Mouse (Mus musculus) neural tube, embryonic 15.5 days (tissue): ENCODE data around the gene Tbx19. TPM values are rescaled to one million over a fixed set of nuclear protein-coding genes. Genes with fewer than 3 reads are reported as not detected.
A peak's percentile ranks its signal among the peaks of the same experiment; 100 is the strongest.

ENCODE experiments used
- ATAC-seq: fragments of 200-750 bp; cut with Nextera tagmentation; 2 replicates; pipeline ENCODE4 v1.8.0; 2017; ENCODE audit warnings: mild to moderate bottlenecking, moderate TSS enrichment, moderate library complexity; ENCODE audit not compliant: low FRiP score
- H3K27ac ChIP-seq: fragments of 300-500 bp; sonication (generic); replicated peaks from 2 replicates; pipeline ENCODE4 v1.5.1; 2015; ENCODE audit warnings: mild to moderate bottlenecking, inconsistent platforms
- H3K27me3 ChIP-seq: fragments of 300-500 bp; sonication (generic); replicated peaks from 2 replicates; pipeline ENCODE4 v1.6.1; 2015; ENCODE audit warnings: inconsistent platforms
- H3K36me3 ChIP-seq: fragments of 300-500 bp; sonication (generic); 2 replicates; pipeline ENCODE4 v1.6.1; 2015; ENCODE audit warnings: inconsistent platforms
- H3K4me1 ChIP-seq: fragments of 300-500 bp; sonication (generic); 2 replicates; pipeline ENCODE4 v1.6.1; 2015; ENCODE audit warnings: inconsistent platforms
- H3K4me2 ChIP-seq: fragments of 300-500 bp; sonication (generic); 2 replicates; pipeline ENCODE4 v1.6.1; 2015; ENCODE audit warnings: inconsistent platforms, mild to moderate bottlenecking, moderate library complexity
- H3K4me3 ChIP-seq: fragments of 300-500 bp; sonication (generic); replicated peaks from 2 replicates; pipeline ENCODE4 v1.5.1; 2015; ENCODE audit warnings: mild to moderate bottlenecking, inconsistent platforms
- H3K9ac ChIP-seq: fragments of 300-500 bp; sonication (generic); replicated peaks from 2 replicates; pipeline ENCODE4 v1.6.1; 2015; ENCODE audit warnings: mild to moderate bottlenecking, inconsistent platforms
- H3K9me3 ChIP-seq: fragments of 300-500 bp; sonication (generic); replicated peaks from 2 replicates; pipeline ENCODE4 v1.6.1; 2016; ENCODE audit warnings: inconsistent platforms
- WGBS: fragments of 180-500 bp; shearing (Covaris S2); methylation state at CpG from one replicate; pipeline ENCODE4 v1.1.7; 2015; ENCODE audit warnings: mixed read lengths; 5-methylcytosine and 5-hydroxymethylcytosine counted together
- polyA plus RNA-seq: library from polyadenylated mRNA; unstranded; fragments of >200 nt; fragmentation: Nextera tagmentation; extraction: Ambion mirVana; gene quantifications from 2 replicates; pipeline ENCODE4 v1.2.1, GENCODE M21; 2015

Gene Tbx19
- polyA plus RNA-seq, 1 experiment from 2014 or later = not detected

DNA sequence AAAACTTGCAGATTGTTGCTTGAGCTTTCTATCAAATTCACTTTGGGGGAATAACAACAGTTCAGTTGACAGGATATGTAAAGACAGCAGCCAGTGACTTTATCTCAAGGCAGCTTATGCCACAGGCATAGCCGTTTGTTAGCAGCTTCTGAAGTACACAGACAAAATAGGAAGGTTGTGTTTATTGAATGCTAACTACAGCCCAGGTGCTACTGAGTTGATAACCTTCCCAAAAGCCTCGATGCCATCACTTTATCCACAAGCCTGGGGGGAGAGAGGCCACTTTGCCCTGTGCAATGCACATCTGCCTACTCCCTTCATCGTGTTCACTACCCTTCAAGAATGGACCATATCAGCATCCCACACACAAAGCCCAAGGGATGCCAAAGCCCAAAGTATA, 20.3 kb downstream of the Tbx19 start:
- no peak overlapping the region for H3K4me3 ChIP-seq
- no peaks in the 10 kb centered on the region for H3K9me3 ChIP-seq
- no peaks in the 10 kb centered on the region for H3K4me1 ChIP-seq
- WGBS = 81% methylated on average over 3 of the region's 3 CpGs
- no peak overlapping the region for H3K9ac ChIP-seq
- H3K36me3 ChIP-seq = no peaks in the 10 kb centered on the region
- H3K27ac ChIP-seq = no peak overlapping the region
- H3K27me3 ChIP-seq = no peaks in the 10 kb centered on the region
- H3K4me2 ChIP-seq = no peak overlapping the region
- no peak for ATAC-seq

DNA sequence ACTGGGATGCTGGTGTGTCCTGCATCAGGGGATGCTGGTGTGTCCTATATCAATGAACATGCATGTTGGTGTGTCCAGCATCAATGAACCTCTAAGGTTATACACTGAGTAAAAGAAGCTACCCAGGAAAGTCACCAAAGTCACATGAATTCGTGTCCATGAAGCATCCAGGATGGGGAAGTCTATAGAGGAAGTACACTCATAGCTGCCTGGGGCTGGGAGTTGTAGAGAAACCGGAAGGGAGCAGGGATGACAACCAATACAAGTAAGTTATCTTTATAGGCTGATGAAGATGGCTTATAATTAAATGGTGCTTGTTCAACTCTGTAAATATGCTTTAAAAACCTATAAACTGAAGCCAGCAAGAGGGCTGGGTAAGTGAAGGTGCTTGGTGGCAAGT, 26.7 kb downstream of the Tbx19 start:
- no peak overlapping the region for H3K4me3 ChIP-seq
- H3K4me2 ChIP-seq = no peak overlapping the region
- WGBS = 80% methylated on average over 2 of the region's 2 CpGs
- H3K27ac ChIP-seq = no peak overlapping the region
- H3K27me3 ChIP-seq = no peaks in the 10 kb centered on the region
- H3K9me3 ChIP-seq = no peaks in the 10 kb centered on the region
- no peak for ATAC-seq
- no peaks in the 10 kb centered on the region for H3K36me3 ChIP-seq
- no peak overlapping the region for H3K9ac ChIP-seq
- 0 out of 2 replicates have a peak, but pooled peaks cover under 1% of the 10 kb centered on the region for H3K4me1 ChIP-seq

DNA sequence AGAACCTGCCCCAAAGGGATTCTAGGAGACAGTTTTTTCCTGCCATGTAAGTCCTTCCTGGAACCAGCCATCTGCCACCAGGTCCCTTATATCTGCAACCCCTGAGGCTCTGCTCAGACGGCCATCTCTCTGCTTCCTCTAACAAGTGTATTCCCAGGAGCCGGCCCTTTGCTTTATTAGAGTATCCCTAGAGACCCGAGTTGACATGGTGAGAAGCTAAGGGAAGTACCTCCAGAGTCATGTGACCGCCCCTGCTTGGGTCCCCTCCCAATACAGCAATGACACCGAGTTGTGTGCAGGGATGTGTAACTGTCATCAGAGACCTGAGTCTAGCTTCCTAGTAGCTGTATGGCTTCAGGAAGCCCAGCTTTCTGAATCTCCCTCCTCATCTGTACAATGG, 27.3 kb downstream of the Tbx19 start:
- Histone ChIP-seq H3K4me3 (no peak overlapping the region), H3K36me3 (no peaks in the 10 kb centered on the region), H3K9ac (no peak overlapping the region), H3K4me1 (0 out of 2 replicates have a peak, but pooled peaks cover 3% of the 10 kb centered on the region), H3K27ac (no peak overlapping the region), H3K27me3 (no peaks in the 10 kb centered on the region), H3K4me2 (no peak overlapping the region), H3K9me3 (no peaks in the 10 kb centered on the region)
- 72% methylated on average over 5 of the region's 5 CpGs for WGBS
- ATAC-seq = no peak

DNA sequence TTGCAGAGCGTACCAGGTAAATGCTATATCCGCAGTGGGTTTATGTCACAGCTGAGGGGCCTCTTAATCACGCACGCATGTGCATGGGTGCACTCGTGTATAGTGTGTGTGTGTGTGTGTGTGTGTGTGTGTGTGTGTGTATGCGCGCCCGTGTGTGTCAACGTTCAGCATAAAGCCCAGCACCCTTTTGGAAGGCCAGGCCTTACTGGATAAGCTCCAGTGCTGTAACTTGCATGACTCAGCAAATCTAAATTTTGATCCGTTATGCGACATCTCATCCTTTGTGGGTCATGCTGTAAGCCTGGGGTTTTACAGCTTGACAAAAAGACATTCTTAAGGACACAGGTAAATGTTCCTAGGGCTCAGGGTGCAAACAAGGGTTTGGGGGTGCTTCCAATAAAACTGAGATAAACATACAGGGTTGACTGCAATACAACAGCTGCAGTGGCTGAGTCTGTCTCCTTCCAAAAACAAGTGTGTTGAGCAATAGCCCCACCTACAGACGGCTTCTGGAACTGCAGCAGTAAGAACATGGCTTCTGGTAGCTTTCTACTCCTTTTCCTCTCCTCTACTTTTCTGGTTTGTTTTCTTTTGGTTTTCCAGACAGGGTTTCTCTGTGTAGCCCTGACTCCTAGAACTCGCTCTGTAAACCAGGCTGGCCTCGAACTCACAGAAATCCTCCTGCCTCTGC, 28.2 kb downstream of the Tbx19 start:
- Histone ChIP-seq H3K27me3 (no peaks in the 10 kb centered on the region), H3K9ac (no peak overlapping the region), H3K9me3 (no peaks in the 10 kb centered on the region), H3K36me3 (no peaks in the 10 kb centered on the region), H3K4me2 (no peak overlapping the region), H3K4me3 (no peak overlapping the region), H3K27ac (no peak overlapping the region), H3K4me1 (0 out of 2 replicates have a peak, but pooled peaks cover 3% of the 10 kb centered on the region)
- peak; percentile 68 for ATAC-seq
- WGBS = 73% methylated on average over 14 of the region's 14 CpGs

- no peak overlapping the region for H3K9ac ChIP-seq
- H3K4me1 ChIP-seq = 0 out of 2 replicates have a peak, but pooled peaks cover 3% of the 10 kb centered on the region
- H3K36me3 ChIP-seq = no peaks in the 10 kb centered on the region
- no peak overlapping the region for H3K4me3 ChIP-seq
- no peak overlapping the region for H3K27ac ChIP-seq
- H3K4me2 ChIP-seq = 0 out of 2 replicates have a peak overlapping the region, but pooled peaks have one; percentile 0
- ATAC-seq = peak; percentile 49
- no peaks in the 10 kb centered on the region for H3K9me3 ChIP-seq
- no peaks in the 10 kb centered on the region for H3K27me3 ChIP-seq
- WGBS = 54% methylated on average over 5 of the region's 5 CpGs
Observed at GRCm38 (mm10) chr1:165129573-165129972, 31.0 kb downstream of the Tbx19 start.

- H3K36me3 ChIP-seq = no peaks in the 10 kb centered on the region
- no peak overlapping the region for H3K4me3 ChIP-seq
- no peak overlapping the region for H3K9ac ChIP-seq
- no peaks in the 10 kb centered on the region for H3K27me3 ChIP-seq
- no peaks in the 10 kb centered on the region for H3K9me3 ChIP-seq
- no peak for ATAC-seq
- 88% methylated on average over 7 of the region's 7 CpGs for WGBS
- H3K27ac ChIP-seq = no peak overlapping the region
- H3K4me2 ChIP-seq = no peak overlapping the region
- peaks cover 11% of the 10 kb centered on the region for H3K4me1 ChIP-seq
Observed at GRCm38 (mm10) chr1:165121096-165121495, 39.5 kb downstream of the Tbx19 start.

GRCm38 (mm10) chr1:165120349-165120898, 40.1 kb downstream of the Tbx19 start:
- ATAC-seq = peak; percentile 90
- H3K4me2 ChIP-seq = no peak overlapping the region
- WGBS = 19% methylated on average over 21 of the region's 21 CpGs

DNA sequence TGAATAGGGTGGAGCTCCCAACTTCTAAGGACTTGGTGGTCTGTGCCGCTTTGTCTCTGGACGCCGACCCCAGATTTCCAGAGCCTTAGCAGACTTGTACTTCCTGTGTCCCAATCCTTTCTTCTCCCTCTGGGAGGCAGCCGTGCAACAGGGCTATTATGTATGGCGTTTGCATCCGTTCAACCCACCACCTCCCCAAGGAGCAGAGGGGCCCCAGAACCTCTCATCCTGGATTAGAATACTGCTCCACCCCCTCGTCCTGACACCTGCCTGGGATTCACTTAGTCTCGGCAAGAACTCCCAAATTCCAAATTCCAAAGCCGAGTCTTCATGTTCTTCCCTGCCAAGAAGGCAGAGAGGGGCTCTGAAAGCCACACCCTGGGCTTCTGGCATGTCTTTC, 40.8 kb downstream of the Tbx19 start:
- WGBS = 20% methylated on average over 9 of the region's 9 CpGs
- Histone ChIP-seq H3K9me3 (no peaks in the 10 kb centered on the region), H3K9ac (no peak overlapping the region; the same call in 1 of the 2 replicates), H3K4me2 (peak overlapping the region; percentile 41), H3K4me1 (peaks cover 11% of the 10 kb centered on the region), H3K27me3 (no peaks in the 10 kb centered on the region), H3K4me3 (no peak overlapping the region), H3K27ac (peak overlapping the region; percentile 48; the same call in 1 of the 2 replicates), H3K36me3 (no peaks in the 10 kb centered on the region)
- ATAC-seq = 0 out of 2 replicates have a peak, but pooled peaks have one; percentile 32

More at GRCm38 (mm10) chr1:165120349-165120898, 40.1 kb downstream of the Tbx19 start:
- Histone ChIP-seq H3K36me3 (no peaks in the 10 kb centered on the region), H3K4me3 (no peak overlapping the region), H3K27me3 (no peaks in the 10 kb centered on the region), H3K9me3 (no peaks in the 10 kb centered on the region), H3K4me1 (peaks cover 11% of the 10 kb centered on the region), H3K9ac (no peak overlapping the region), H3K27ac (no peak overlapping the region)

DNA sequence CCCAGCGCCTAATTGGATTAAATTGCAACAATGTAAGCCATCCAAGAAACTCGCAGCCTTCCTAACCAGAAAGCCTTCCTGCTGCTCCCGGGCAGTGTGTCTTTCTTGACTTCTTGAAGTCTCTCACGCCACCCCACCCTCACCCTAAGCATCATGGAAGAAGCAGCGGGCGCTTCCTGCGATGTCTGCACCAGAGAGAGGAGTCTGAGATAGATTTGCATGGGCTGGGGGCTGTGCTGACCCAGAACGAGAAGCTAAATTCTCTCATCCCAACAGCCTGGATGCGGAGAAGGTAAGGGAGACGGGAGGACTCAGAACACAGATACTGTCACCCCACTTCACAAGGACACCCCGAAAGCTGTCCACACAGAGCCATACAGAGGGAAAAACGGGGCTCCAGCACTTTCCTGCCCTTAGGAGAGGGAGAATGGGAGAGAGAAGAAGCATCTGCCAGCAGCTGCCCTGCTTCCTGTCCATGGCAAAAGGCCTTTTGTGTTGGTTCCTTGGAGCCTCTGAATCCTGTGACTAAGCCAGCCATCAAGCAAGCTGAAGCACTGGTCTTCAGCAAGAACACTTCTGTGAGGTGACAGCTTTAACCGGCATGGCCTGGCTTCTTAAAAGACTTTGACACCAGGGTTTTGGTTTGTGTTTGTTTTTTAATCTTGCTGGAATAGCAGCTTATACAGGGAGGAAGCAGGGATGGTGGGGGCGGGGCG, 41.4 kb downstream of the Tbx19 start:
- H3K9ac ChIP-seq = no peak overlapping the region
- ATAC-seq = no peak
- H3K27ac ChIP-seq = no peak overlapping the region
- no peaks in the 10 kb centered on the region for H3K27me3 ChIP-seq
- 72% methylated on average over 15 of the region's 15 CpGs for WGBS
- H3K4me3 ChIP-seq = no peak overlapping the region
- peaks cover 11% of the 10 kb centered on the region for H3K4me1 ChIP-seq
- H3K36me3 ChIP-seq = no peaks in the 10 kb centered on the region
- no peaks in the 10 kb centered on the region for H3K9me3 ChIP-seq
- H3K4me2 ChIP-seq = peak overlapping the region; percentile 41; the same call in 1 of the 2 replicates

DNA sequence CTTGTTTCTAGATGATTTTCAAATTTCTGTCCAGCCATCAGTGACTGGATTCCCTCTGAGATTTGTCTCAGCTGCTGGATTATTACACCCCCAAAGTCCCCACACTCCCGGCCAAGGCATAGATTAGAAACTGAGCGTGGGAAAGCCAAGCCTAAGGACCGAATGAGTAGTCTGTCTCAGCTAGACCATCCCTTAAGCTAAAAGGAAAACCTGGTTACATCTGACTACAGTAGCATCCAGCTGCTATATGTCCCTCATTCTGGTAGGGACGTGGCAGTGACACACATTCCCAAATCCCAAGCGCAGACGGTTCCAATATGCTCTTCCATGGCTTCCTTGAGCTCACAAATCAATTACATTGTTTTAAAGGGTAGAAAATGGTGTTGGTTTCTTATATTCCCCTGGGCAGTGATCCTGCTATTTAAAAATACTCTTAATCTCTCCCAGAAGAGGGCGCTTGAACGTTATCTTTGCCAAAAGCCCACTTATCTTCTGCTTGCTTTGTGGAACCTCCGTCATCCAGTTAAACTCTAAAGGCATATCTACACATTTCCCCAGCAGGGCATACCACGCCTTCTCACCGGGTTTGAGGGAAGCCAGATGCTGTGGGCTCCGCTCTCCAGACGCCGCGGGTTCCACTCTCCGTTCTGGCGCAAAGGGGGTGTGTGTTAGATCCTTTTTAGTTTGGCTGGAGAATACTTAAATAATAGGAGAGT, 46.0 kb downstream of the Tbx19 start:
- ATAC-seq = no peak
- Histone ChIP-seq H3K4me3 (no peak overlapping the region), H3K36me3 (no peaks in the 10 kb centered on the region), H3K4me2 (no peak overlapping the region), H3K27ac (0 out of 2 replicates have a peak overlapping the region, but pooled peaks have one; percentile 45), H3K4me1 (peaks cover 12% of the 10 kb centered on the region), H3K9ac (no peak overlapping the region), H3K27me3 (no peaks in the 10 kb centered on the region), H3K9me3 (no peaks in the 10 kb centered on the region)
- 44% methylated on average over 17 of the region's 17 CpGs for WGBS

DNA sequence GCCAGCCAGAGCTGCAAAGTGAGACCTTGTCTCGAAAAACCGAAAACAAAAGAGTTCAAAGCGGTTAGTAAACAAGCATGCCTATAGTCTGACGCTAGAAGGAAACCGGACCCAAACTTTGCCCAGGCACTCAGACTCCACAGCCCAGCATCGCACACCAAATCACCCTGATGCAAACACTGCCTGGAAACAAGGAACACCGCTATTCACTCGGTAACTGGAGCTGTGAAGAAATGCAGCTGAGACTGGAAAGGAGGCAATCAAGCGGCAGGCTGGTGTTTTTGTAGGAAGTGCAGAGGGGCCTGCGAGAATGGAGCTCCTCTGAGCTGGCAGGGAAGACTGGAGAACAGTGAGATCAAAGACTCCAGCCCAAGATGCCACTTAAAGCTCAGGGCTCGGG, 46.9 kb downstream of the Tbx19 start:
- Histone ChIP-seq H3K36me3 (no peaks in the 10 kb centered on the region), H3K4me2 (no peak overlapping the region), H3K27me3 (no peaks in the 10 kb centered on the region), H3K27ac (peak overlapping the region; percentile 45; the same call in 1 of the 2 replicates), H3K4me3 (no peak overlapping the region), H3K4me1 (peaks cover 7% of the 10 kb centered on the region), H3K9ac (no peak overlapping the region), H3K9me3 (no peaks in the 10 kb centered on the region)
- ATAC-seq = no peak
- WGBS = 32% methylated on average over 11 of the region's 11 CpGs
